Mouse (Mus musculus): ENCODE data around the gene Foxp1. TPM values are rescaled to one million over a fixed set of nuclear protein-coding genes. Genes with fewer than 3 reads are reported as not detected.

Foxp1 gene
- polyA plus RNA-seq, 1 experiment from 2014 or later, result 18.9 TPM

DNA sequence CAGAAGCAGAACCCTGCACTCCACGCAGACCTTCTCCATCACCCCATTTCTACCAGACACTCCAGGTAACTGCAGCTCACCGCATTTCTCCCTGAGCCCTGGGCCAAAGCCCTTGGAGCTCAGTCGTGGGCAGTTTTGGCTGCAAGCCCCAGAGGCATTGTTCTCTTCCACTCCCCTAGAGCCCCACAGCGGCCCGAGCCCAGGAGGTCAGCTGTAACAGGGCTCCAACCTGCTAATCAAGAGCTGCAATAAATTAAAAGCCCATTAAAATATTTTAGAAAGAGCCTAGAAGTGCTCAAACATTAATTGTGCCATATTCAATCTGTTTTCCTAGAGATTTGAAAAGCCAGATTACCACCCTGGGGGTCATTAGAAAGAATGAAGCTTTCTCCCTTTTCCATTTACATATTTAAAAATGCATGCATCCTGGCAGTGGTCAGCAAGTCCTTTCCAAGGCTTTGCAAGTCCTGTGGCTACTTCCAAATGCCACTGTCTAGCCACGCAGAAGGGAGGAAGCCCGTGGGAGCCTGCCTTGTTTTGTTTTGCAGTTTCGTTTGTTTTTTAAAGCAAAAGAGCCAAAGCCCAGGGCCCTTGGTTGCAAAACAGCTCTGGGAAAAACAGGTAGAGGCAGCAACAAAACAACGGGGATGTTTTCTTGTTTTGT lies 83.2 kb downstream of the Foxp1 start:
- ATAC-seq (no peak), DNase-seq (no peak)
- H3K9me3 ChIP-seq (ENCODE audit: low read length), result no peaks in the 10 kb centered on the region
- H3K27ac ChIP-seq (ENCODE audit: low read depth), result no peak overlapping the region
- TF ChIP-seq EP300 (IDR thresholded peaks at IDR 0.05; ENCODE audit: low read depth), result no peak
- TF ChIP-seq CTCF (IDR thresholded peaks at IDR 0.05; ENCODE audit: low read depth), result no peak
- peak overlapping the region; percentile 32 for H3K4me2 ChIP-seq (ENCODE audit: low read depth, low read length)
- no peaks in the 10 kb centered on the region for H3K27me3 ChIP-seq (ENCODE audit: insufficient read depth, low read length)
- peaks cover 3% of the 10 kb centered on the region; the same call in 1 of the 2 replicates for H3K36me3 ChIP-seq (replicated peaks; ENCODE audit: insufficient read depth, low read length)
- H3K4me3 ChIP-seq (ENCODE audit: low read depth, low read length), result no peak overlapping the region
- peaks cover 23% of the 10 kb centered on the region for H3K4me1 ChIP-seq (ENCODE audit: insufficient read depth)
- WGBS (ENCODE audit: insufficient replicate concordance), result 66% methylated on average over 9 of the region's 9 CpGs
- H3K9ac ChIP-seq (replicated peaks), result no peak overlapping the region

DNA sequence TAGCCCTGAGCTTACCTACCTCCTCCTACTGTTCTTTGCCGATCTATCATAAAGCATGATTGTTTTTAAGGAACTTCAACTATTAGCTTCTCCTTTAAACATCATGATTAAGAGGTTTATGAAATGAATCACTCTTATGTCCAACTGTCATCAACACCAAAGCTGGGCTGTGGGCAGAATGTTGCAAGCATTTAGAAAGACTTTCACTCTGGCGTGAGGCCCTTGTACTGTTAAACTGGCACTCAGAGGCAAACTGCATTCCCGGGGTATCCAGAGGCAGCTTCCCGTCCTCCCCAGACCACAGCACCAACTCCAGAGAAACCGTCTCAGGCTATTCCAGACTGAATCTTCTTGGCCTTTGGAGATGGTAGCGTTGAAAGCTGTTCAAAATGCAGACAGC lies 86.2 kb downstream of the Foxp1 start:
- no peak for DNase-seq
- no peak overlapping the region for H3K4me3 ChIP-seq (ENCODE audit: low read depth, low read length)
- ATAC-seq, result no peak
- H3K9me3 ChIP-seq (ENCODE audit: low read length), result no peaks in the 10 kb centered on the region
- H3K9ac ChIP-seq (replicated peaks), result no peak overlapping the region
- TF ChIP-seq CTCF (IDR thresholded peaks at IDR 0.05; ENCODE audit: low read depth), result no peak
- TF ChIP-seq EP300 (IDR thresholded peaks at IDR 0.05; ENCODE audit: low read depth), result no peak
- H3K36me3 ChIP-seq (replicated peaks; ENCODE audit: insufficient read depth, low read length), result peaks cover 12% of the 10 kb centered on the region
- no peaks in the 10 kb centered on the region for H3K27me3 ChIP-seq (ENCODE audit: insufficient read depth, low read length)
- peaks cover 27% of the 10 kb centered on the region for H3K4me1 ChIP-seq (ENCODE audit: insufficient read depth)
- H3K4me2 ChIP-seq (ENCODE audit: low read depth, low read length), result no peak overlapping the region
- WGBS (ENCODE audit: insufficient replicate concordance), result 66% methylated on average over 6 of the region's 6 CpGs
- no peak overlapping the region for H3K27ac ChIP-seq (ENCODE audit: low read depth)

DNA sequence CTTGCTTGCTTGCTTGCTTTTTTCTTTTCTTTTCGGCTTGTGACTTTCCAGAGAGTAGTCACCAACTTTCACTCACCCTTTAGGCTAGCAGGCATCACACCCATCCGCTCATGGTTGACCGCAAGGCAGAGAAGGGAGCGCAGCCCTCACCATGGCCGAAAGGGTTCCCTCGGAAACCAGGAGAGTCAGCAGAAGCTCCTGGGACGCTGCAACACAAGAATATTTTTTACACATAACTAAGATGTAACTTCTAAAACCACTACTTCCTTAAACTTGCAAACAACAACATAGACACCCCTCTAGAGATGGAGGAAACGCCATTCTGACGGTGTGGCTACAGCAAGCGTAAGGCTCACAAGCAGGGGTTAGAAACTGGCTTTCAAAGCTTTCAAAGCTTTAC lies 87.4 kb downstream of the Foxp1 start:
- Histone ChIP-seq H3K27me3 (ENCODE audit: insufficient read depth, low read length) (no peaks in the 10 kb centered on the region), H3K4me1 (ENCODE audit: insufficient read depth) (peaks cover 17% of the 10 kb centered on the region), H3K36me3 (replicated peaks; ENCODE audit: insufficient read depth, low read length) (peaks cover 12% of the 10 kb centered on the region), H3K4me2 (ENCODE audit: low read depth, low read length) (no peak overlapping the region), H3K9ac (replicated peaks) (no peak overlapping the region), H3K9me3 (ENCODE audit: low read length) (no peaks in the 10 kb centered on the region), H3K4me3 (ENCODE audit: low read depth, low read length) (no peak overlapping the region), H3K27ac (ENCODE audit: low read depth) (peak overlapping the region; percentile 23; the same call in 1 of the 2 replicates)
- TF ChIP-seq EP300 (IDR thresholded peaks at IDR 0.05; ENCODE audit: low read depth) (no peak), CTCF (IDR thresholded peaks at IDR 0.05; ENCODE audit: low read depth) (no peak)
- no peak for DNase-seq
- no peak for ATAC-seq
- WGBS (ENCODE audit: insufficient replicate concordance), result 73% methylated on average over 10 of the region's 10 CpGs

DNA sequence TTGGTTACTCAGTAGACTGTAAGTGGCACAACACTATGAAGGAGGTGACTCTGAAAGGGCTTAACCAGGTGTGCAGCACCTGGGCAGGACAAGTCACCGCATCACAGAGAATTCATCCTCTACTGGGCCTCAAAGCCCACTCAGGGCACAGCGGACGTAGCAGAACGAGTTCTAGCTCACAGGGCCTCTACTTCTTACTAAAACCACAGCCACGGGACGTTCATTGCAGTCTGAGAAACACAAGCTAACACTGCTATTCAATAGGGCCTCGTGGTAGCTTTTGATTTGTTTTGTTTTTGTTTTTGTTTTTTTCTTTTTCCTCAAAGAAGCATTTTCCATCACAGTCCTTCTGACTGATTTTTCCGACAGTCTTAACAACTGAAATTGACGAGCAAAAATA lies 89.5 kb downstream of the Foxp1 start:
- H3K36me3 ChIP-seq (replicated peaks; ENCODE audit: insufficient read depth, low read length), result peaks cover 12% of the 10 kb centered on the region
- WGBS (ENCODE audit: insufficient replicate concordance), result 86% methylated on average over 9 of the region's 9 CpGs

DNA sequence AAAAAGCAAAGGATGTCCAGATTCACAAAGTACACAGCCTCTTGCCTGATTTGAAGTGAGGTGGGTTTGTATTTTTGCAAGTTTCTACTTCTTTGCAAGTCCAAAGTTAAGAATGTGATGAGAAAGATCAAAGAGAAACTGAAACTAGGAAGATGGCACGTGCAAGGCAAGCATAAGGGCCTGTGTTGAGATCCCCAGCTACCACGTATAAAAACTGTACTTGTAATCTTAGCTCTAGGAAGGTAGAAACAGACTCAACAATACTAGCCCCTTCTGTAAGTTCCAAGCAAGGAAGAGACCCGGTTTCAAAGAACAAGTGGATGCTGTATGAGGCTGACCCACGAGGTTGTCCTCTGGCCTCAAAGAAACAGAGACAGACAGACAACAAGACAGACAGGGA lies 90.6 kb downstream of the Foxp1 start:
- WGBS (ENCODE audit: insufficient replicate concordance), result 47% methylated on average over 4 of the region's 4 CpGs
- peaks cover 12% of the 10 kb centered on the region for H3K36me3 ChIP-seq (replicated peaks; ENCODE audit: insufficient read depth, low read length)

More for the DNA sequence above, 89.5 kb downstream of the Foxp1 start:
- no peak overlapping the region for H3K4me3 ChIP-seq (ENCODE audit: low read depth, low read length)
- no peak for ATAC-seq
- no peak overlapping the region for H3K4me2 ChIP-seq (ENCODE audit: low read depth, low read length)
- H3K4me1 ChIP-seq (ENCODE audit: insufficient read depth), result peaks cover 7% of the 10 kb centered on the region
- no peak overlapping the region for H3K27ac ChIP-seq (ENCODE audit: low read depth)
- DNase-seq, result no peak
- H3K9ac ChIP-seq (replicated peaks), result no peak overlapping the region
- no peaks in the 10 kb centered on the region for H3K9me3 ChIP-seq (ENCODE audit: low read length)
- H3K27me3 ChIP-seq (ENCODE audit: insufficient read depth, low read length), result no peaks in the 10 kb centered on the region
- TF ChIP-seq EP300 (IDR thresholded peaks at IDR 0.05; ENCODE audit: low read depth), result no peak
- no peak for TF ChIP-seq CTCF (IDR thresholded peaks at IDR 0.05; ENCODE audit: low read depth)

DNA sequence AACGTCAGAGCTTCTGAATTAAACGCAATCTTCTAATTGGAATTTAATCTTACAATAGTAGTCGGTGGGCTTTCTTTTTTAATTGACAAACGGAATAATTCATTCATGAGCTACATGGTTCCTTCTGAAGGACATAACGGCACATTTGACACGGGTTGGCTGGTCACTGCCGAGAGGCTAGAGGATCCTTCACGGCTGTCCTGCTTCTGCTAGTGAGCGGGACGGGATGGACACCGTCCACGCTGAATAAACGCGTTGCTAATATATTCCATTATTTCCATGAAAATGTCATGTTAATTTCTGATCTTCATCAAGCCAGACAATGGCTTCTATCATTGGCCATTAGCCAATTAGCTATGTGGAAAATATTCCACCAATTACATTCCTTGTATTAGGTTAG lies 92.0 kb downstream of the Foxp1 start:
- H3K9me3 ChIP-seq (ENCODE audit: low read length), result no peaks in the 10 kb centered on the region
- H3K4me3 ChIP-seq (ENCODE audit: low read depth, low read length), result no peak overlapping the region
- peaks cover 12% of the 10 kb centered on the region for H3K36me3 ChIP-seq (replicated peaks; ENCODE audit: insufficient read depth, low read length)
- DNase-seq, result no peak
- peaks cover 4% of the 10 kb centered on the region for H3K4me1 ChIP-seq (ENCODE audit: insufficient read depth)
- no peak for TF ChIP-seq EP300 (IDR thresholded peaks at IDR 0.05; ENCODE audit: low read depth)
- TF ChIP-seq CTCF (IDR thresholded peaks at IDR 0.05; ENCODE audit: low read depth), result no peak
- WGBS (ENCODE audit: insufficient replicate concordance), result 88% methylated on average over 14 of the region's 14 CpGs
- no peaks in the 10 kb centered on the region for H3K27me3 ChIP-seq (ENCODE audit: insufficient read depth, low read length)
- H3K27ac ChIP-seq (ENCODE audit: low read depth), result no peak overlapping the region
- no peak overlapping the region for H3K4me2 ChIP-seq (ENCODE audit: low read depth, low read length)
- H3K9ac ChIP-seq (replicated peaks), result no peak overlapping the region
- ATAC-seq, result no peak

More for the DNA sequence above, 90.6 kb downstream of the Foxp1 start:
- TF ChIP-seq EP300 (IDR thresholded peaks at IDR 0.05; ENCODE audit: low read depth), result no peak
- no peak for TF ChIP-seq CTCF (IDR thresholded peaks at IDR 0.05; ENCODE audit: low read depth)
- ATAC-seq (no peak), DNase-seq (no peak)
- H3K9me3 ChIP-seq (ENCODE audit: low read length), result no peaks in the 10 kb centered on the region
- no peak overlapping the region for H3K4me3 ChIP-seq (ENCODE audit: low read depth, low read length)
- peak overlapping the region; percentile 40; the same call in 1 of the 2 replicates for H3K4me2 ChIP-seq (ENCODE audit: low read depth, low read length)
- H3K9ac ChIP-seq (replicated peaks), result peak overlapping the region; percentile 26; the same call in 1 of the 2 replicates
- H3K27ac ChIP-seq (ENCODE audit: low read depth), result no peak overlapping the region
- no peaks in the 10 kb centered on the region for H3K27me3 ChIP-seq (ENCODE audit: insufficient read depth, low read length)
- H3K4me1 ChIP-seq (ENCODE audit: insufficient read depth), result peaks cover 7% of the 10 kb centered on the region
